Mouse (Mus musculus) erythroid progenitor cell, adult 5-6 weeks (primary cell): ENCODE measurements around the gene Scaper. TPM values are rescaled to one million over a fixed set of nuclear protein-coding genes. Genes with fewer than 3 reads are reported as not detected.

ENCODE experiments used
- ATAC-seq: replicated peaks from 2 replicates; pipeline ENCODE4 v1.8.0; 2016; ENCODE audit warnings: moderate number of reproducible peaks, mild to moderate bottlenecking, moderate TSS enrichment, inconsistent platforms; ENCODE audit not compliant: poor library complexity, low FRiP score, severe bottlenecking
- total RNA-seq, 2 experiments: library from RNA; stranded (forward) in 1 of 2; stranded (reverse) in 1 of 2; fragments of 150-400 nt in 1 of 2; fragments of 186-747, 209-891 nt in 1 of 2; gene quantifications; 2 replicates each; pipeline versions ENCODE4 v1.2.3 to v1.2.4; 2015 to 2017; ENCODE audit warnings: low replicate concordance in 2 of 2

The Scaper gene
- total RNA-seq, 2 experiments from 2014 or later = 3.4 to 9.1 TPM

DNA sequence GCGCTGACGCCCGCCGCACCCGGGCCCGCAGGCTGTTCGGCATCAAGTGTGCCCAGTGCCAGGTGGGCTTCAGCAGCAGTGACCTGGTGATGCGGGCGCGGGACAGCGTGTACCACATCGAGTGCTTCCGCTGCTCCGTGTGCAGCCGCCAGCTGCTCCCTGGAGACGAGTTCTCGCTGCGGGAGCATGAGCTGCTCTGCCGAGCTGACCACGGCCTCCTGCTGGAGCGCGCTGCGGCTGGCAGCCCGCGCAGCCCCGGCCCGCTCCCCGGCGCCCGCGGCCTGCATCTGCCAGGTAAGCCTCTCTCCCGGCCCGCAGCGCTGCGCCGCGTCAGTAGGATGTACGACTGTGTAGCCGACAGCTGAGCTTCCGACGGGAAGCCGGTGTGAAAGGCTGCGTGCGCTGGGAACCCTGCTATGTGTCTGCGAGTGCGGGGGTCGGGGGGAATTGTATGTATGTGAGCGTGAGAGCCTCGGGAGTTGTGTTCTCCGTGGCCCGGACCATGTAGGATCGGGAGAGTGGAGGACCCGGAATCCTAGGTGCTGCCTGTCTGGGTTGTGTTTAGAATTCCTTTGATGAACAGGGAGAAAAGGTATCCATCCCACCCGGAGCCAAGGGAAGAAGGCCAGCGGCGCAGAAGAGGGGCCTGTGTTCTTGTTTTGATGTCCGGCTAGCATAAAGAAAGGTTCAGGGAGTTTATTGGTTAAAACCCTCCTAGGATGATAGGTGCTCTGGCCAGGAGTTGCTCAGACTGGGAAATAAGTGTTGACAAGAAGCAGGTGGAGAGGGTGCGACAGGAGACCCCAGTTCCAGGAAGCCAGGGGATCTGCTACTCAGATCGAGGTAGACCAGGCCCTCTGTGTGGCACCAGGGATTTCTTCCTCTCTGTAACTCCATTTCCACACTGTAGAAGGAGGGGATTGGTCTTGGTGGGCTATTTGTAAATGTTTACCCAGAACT, 395.3 kb downstream of the Scaper start:
- ATAC-seq = no peak

DNA sequence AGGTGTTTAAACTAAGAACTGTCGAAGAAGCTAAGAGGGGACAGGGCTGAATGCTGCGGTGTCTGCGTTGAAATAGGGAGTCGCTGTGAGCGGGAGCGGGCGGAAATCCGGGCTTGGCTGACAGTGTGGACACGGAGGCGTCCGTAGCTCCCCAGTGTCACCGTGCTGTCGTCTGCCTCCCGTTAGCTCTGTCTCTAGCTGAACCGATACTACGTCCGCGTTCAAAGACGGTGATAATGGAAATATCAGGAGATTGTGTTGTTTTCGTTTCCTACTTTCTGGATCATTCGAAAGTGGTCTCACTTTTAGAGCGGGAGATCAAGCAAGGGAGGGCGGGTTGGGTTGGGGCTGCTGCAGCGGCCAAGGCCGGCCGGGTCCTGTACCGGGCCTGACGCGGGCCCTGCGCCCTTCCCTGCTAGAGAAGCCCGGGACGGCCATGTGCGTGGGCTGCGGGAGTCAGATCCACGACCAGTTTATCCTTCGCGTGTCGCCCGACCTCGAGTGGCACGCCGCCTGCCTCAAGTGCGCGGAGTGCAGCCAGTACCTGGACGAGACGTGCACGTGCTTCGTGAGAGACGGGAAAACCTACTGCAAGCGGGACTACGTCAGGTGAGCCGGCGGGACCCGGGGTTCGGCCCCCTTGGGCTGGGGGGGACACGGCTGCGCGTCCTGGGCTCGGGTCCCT, 396.1 kb downstream of the Scaper start:
- no peak for ATAC-seq

DNA sequence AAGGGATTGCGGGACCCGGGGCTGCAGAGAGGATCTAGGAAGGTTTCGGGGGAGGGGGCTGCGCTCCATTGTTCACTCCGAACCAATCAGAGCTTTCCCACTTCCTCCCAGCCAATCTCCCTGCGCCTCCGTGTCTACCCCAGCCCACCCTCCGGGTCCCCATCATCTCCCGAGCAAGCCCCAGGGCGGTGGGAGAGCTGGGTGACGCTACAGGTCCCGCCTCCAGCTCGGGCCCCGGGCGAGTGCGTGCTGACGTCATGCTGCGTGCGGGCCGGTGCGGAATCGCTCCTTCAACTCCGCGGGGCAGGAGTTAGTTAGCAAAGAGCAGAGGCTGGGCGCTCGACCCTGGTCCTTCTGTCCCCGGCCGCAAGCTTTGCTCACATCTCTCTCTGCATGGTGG, 397.0 kb downstream of the Scaper start:
- no peak for ATAC-seq

DNA sequence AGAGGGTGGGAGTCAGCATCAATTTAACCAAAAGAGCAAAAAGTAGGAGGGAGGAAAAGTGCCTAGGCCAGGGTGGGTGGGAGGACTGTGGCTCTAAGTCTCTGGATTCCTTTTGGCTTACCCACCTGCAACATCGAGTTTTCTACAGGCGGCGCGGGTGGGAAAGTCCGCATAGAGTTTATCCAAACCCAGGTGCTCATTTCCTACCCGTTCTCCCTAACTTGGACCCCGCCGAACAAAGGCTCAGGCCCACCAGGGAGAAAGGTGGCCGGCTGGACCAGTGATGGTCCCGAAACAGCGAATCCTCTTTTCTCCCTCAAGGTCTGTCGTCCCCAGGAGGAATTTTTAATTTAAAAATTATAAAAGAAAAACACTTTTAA, 397.5 kb downstream of the Scaper start:
- ATAC-seq = no peak

DNA sequence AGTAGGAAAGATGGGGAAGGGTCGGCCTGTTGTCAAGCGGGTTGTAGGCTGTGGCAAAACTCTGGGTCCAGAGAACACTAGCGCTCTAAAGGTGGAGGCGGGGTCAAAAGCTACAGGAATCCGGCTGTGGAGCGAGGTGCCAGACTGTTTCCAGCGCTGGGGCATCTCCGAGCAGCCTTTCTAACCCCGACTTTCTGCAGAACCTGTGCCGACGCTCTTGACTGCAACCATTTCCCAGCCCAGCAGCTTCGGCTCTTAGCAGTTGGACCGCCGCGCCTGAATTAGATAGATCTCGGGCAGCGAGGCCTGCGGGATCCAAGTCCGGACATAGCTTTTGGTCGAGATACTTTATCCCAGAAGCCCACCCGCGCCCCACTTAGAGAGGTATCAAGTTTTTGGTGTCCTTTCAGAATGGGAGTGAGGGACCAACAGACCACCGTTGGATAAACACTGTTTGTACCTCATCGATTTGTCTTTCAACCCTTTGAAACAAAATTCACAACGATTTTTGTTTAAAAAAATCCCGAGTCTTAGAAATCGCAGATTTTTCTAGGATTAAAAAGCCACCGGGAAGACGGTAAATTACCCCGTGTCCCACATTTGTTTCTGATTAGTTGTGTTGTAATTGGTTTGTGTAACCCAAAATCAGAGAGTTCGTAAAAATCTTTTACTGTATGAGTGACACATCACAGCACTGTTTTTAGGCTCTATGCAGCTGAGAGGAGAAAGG, 398.1 kb downstream of the Scaper start:
- no peak for ATAC-seq

DNA sequence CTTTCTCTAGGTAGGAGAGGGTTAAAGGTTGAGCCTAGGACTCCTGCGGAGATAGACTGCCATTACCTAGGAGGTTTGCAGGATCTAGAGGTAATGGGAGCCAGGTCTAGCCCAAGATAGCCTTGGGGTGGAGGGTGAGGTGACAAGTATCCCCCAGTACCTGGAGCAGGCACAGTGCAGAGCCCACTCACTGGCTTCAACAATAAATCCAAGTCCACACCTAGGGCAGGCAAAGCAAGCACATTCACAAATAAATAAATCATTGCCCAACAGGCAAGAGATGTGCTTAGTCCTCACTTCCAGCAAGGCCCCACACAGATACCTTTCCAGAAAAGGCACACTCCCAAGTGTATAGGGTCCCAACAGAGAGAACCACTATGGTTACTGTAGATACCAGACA, 398.9 kb downstream of the Scaper start:
- ATAC-seq = no peak

DNA sequence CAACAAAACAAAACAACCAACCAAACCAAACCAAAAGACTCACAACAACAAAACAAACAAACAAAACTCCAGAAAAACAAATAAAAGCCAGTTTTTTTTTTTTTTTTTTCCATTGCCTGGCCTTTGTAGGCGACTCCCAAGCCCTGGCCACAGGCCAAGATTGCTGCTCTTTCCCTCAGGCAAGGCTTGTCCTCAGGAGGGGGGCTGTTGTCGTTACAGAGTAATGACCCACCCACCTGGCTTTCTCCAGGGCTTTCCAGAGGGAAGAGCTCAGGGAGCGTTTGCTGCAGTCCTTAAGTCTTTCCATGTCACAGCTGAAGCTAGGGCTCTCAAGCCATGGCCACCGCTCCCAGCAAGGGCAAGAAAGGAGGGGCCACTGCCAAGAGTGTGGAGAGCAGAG, 399.5 kb downstream of the Scaper start, which contains the start of gene Isl2:
TSS of gene Isl2 (plus strand) at position 296 of the 400 bp plus-strand sequence.
- ATAC-seq = no peak

DNA sequence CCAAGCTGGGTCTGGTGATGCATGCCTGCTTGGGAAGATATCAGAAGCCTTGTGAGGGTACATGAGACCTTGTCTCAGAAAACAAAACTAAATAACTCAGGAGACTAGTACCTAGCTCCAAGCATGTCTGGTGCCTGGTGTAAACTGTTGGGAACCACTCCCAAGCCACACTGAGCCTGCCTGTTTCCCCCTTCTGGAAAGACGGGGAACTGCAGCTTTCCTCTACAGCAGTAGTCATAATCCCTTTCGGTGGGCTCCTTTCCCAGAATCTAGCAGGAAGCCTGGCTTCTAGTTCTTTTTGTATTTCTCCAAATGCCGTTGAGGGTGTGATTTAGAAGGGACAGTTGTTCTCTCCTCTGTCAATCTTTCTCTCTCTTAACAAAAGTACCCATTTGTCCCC, 402.0 kb downstream of the Scaper start:
- ATAC-seq = no peak; the same call in 1 of the 2 replicates

DNA sequence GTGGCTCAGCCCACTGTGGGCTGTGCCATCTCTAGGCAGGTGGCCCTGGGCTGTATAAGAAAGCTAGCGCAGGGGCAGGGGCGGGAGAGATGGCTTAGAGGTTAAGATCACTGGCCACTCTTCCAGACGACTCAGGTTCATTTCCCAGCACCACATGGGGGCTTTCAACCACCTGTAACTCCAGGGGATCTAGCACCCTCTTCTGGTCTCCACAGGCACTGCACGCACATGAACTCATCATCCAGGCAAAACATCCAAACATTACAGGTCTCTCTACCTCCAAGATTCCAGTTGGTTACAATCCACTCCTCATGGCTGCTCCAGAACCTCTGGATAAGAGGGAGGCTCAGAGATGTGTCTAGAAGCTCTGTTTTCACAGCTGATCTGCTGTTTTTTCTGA, 412.2 kb downstream of the Scaper start:
- no peak for ATAC-seq

DNA sequence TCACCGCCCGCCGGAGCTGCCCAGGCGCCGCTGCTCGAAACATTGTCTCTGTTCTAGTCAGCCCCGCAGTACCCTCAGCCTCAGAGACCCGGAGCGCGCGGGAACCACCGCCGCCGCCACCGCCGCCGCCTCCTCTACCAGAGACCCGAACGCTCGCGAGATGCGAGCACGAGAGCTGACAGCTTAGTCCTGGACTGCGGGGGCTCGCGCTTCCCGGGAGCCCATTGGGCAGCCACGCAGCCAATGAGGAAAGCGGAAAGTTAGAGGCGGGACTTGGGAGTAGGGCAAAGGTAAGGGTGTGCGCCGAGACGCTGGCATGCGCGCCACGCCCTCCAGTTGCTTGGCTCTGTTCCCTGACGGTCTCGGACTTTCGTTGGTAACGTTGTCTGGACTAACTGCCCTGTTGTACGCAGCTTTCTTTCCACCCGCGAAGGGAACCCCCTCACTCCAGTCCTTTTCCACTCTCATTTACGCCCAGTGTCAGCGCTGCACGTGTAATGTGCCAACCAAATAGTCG, 425.8 kb downstream of the Scaper start, which contains the start of gene Etfa:
TSS of gene Etfa (minus strand) at position 217 of the 517 bp plus-strand sequence.
- ATAC-seq = peak; percentile 98

DNA sequence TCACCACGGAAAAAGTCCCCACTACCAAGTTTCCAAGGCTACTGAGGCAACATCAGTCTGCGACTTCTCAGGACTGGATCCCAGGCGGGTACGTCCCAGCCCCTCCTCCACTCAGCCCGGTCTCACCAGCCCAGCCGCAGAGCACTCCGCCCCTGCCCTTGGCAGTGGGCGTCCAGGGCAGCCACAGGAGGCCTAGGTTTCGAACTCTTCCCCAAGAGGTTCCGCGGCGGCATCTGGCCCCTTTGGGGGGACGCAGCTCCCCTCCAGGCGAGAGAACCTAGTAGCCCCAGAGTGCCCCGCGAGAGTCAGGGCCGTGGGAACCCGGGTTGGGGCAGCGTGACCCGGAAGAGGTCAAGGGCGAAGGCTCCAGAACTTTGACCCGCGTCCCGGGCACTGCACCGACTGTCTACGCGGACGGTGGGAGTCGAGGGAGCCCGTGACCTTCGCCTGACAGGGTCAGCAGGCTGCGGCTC, 426.4 kb downstream of the Scaper start:
- peak; percentile 70 for ATAC-seq

DNA sequence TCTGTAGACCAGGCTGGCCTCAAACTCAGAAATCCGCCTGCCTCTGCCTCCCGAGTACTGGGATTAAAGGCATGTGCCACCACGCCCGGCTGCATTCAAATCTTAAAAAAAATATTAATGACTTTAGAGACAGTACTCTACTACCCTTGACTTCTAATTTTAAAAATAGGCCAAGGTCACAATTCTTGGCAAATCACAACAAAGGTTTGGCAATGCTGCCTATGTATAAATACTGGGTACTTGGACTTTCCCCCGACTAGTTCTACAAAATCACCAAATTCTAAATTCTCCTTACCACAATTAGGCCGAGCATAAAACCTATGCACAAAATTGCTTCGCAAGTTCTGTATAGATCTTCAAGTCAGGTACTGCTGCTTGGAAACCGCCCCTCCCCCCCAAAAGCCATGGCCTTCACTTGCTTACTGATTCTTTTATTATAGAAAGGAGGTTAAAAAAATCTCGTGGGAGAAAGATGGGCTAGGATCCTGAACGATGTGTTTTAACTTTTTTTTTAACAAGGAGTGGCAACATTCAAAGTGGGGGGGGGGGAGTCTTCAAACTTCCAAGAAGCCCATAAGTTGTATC, 427.2 kb downstream of the Scaper start:
- ATAC-seq = no peak

DNA sequence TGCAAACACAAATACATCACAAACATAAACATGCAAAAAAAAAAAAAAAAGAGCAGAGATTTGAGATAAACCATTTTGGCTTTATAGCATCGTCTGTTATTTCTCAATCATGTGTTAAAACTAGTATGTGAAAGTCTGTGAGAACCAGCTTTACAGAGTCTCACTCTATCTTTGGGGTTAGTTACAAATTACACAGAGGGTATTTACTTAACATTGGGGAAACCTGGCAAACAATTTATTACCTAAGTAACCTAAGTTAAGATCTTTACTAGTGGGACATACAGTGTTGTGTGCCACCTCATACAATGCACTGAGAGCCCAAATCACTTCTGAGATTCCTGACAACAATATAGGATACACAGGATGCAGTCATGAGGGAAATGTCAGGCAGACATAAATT, 428.2 kb downstream of the Scaper start:
- no peak for ATAC-seq

DNA sequence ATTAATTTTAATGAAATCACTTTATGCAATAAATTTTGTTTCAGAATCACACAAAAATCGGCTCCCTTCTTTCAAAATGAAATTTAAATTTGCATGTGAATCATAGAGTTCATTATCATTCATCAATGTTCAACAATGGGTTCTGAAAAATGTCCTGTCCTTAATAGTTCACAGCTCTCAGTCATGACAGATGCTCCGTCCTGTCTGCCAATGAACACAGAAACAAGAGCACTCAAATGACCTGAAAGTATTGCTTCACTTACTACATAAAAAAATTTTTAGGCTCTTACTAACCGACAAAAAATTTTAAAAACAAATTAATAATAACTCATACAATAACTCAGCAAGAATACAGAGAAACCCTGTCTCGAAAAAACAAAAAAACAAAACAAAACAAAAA, 429.2 kb downstream of the Scaper start:
- no peak for ATAC-seq

DNA sequence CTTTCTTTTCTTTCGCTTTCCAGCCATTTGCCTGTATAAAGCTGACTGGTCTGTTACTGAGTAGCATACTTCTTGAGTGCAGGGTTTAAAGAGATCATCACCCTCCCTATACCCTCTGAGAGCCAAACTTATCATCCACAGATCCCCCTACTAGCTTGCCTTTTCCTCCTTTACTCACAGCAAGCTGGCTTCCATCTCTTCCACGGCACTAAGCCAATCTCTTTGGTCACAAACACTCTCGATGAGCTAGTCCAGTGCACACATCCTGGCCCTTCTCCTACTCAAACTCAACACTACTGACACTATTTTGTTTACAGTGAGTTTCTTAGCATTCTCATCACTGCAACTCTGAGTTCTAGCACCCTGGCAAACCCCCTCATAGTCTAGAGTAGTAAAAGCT, 430.0 kb downstream of the Scaper start:
- no peak for ATAC-seq

Other genes with a start within 250 kb of the Scaper start
- not detected in 2 replicates for gene 4930563M21Rik, start 72.4 kb upstream of the Scaper start, total RNA-seq (2015; ENCODE audit: low replicate concordance)
- gene 4930563M21Rik, start 72.4 kb upstream of the Scaper start, total RNA-seq (2017; ENCODE audit: low replicate concordance) = not detected in 2 replicates
- 7.9 and 9.2 TPM in 2 replicates for gene Rcn2, start 103.7 kb upstream of the Scaper start, total RNA-seq (2015; ENCODE audit: low replicate concordance)
- gene Rcn2, start 103.7 kb upstream of the Scaper start, total RNA-seq (2017; ENCODE audit: low replicate concordance) = 4.4 and 6.7 TPM in 2 replicates
- 9.2 and 10.5 TPM in 2 replicates for gene Pstpip1, start 151.8 kb upstream of the Scaper start, total RNA-seq (2015; ENCODE audit: low replicate concordance)
- 14.8 and 27.9 TPM in 2 replicates for gene Pstpip1, start 151.8 kb upstream of the Scaper start, total RNA-seq (2017; ENCODE audit: low replicate concordance)
- gene Tspan3, start 227.4 kb upstream of the Scaper start, total RNA-seq (2015; ENCODE audit: low replicate concordance) = 13.7 and 19.3 TPM in 2 replicates
- gene Tspan3, start 227.4 kb upstream of the Scaper start, total RNA-seq (2017; ENCODE audit: low replicate concordance) = 2.7 and 3.2 TPM in 2 replicates